Mouse (Mus musculus) c-Kit-positive CD71-negative TER-119-negative erythroid progenitor cells, embryonic 14.5 days (primary cell): ENCODE measurements around the gene Ank2.

ENCODE experiments used
- DNase-seq: peaks from one replicate; pipeline ENCODE4 v3.0.0-alpha.2; 2013; ENCODE audit warnings: low read depth

The Ank2 gene

GRCm38 (mm10) chr3:127225799-127226730, 273.1 kb downstream of the Ank2 start:
- no peak for DNase-seq

- DNase-seq: no peak
Observed at GRCm38 (mm10) chr3:127225167-127225798, 273.9 kb downstream of the Ank2 start.

- no peak for DNase-seq
Observed at GRCm38 (mm10) chr3:127224315-127225166, 274.6 kb downstream of the Ank2 start.

GRCm38 (mm10) chr3:127222086-127222485, 277.1 kb downstream of the Ank2 start:
- DNase-seq: no peak

- no peak for DNase-seq
Observed at GRCm38 (mm10) chr3:127220859-127221258, 278.3 kb downstream of the Ank2 start.

GRCm38 (mm10) chr3:127213534-127213933, 285.6 kb downstream of the Ank2 start:
- DNase-seq: no peak

GRCm38 (mm10) chr3:127211119-127211518, 288.0 kb downstream of the Ank2 start:
- no peak for DNase-seq

GRCm38 (mm10) chr3:127210552-127210951, 288.6 kb downstream of the Ank2 start:
- no peak for DNase-seq

GRCm38 (mm10) chr3:127208871-127209270, 290.3 kb downstream of the Ank2 start:
- no peak for DNase-seq

GRCm38 (mm10) chr3:127205883-127206434, 293.2 kb downstream of the Ank2 start:
- DNase-seq: no peak

GRCm38 (mm10) chr3:127202484-127203115, 296.6 kb downstream of the Ank2 start:
- DNase-seq: no peak

- no peak for DNase-seq
Observed at GRCm38 (mm10) chr3:127200789-127201188, 298.4 kb downstream of the Ank2 start.

GRCm38 (mm10) chr3:127199112-127199665, 300.0 kb downstream of the Ank2 start:
- no peak for DNase-seq

- no peak for DNase-seq
Observed at GRCm38 (mm10) chr3:127198656-127199055, 300.5 kb downstream of the Ank2 start.

GRCm38 (mm10) chr3:127188789-127189128, 310.4 kb downstream of the Ank2 start:
- DNase-seq: no peak

GRCm38 (mm10) chr3:127188086-127188788, 310.9 kb downstream of the Ank2 start:
- no peak for DNase-seq

GRCm38 (mm10) chr3:127187081-127187480, 312.1 kb downstream of the Ank2 start:
- no peak for DNase-seq

GRCm38 (mm10) chr3:127186239-127186638, 312.9 kb downstream of the Ank2 start:
- no peak for DNase-seq

GRCm38 (mm10) chr3:127183998-127184753, 315.0 kb downstream of the Ank2 start:
- peak; percentile 19 for DNase-seq

- no peak for DNase-seq
Observed at GRCm38 (mm10) chr3:127172697-127173096, 326.5 kb downstream of the Ank2 start.
